Mouse (Mus musculus) embryonic facial prominence, embryonic 10.5 days (tissue): Measurements from ENCODE around the gene Gm12216. TPM values are rescaled to one million over a fixed set of nuclear protein-coding genes. Genes with fewer than 3 reads are reported as not detected.

ENCODE experiments used
- DNase-seq: peaks from one replicate; pipeline ENCODE4 v3.0.0-alpha.2; 2017; ENCODE audit warnings: low spot score
- H3K27ac ChIP-seq: fragments of 300-500 bp; sonication (generic); replicated peaks from 2 replicates; pipeline ENCODE4 v1.5.1; 2016; ENCODE audit warnings: mild to moderate bottlenecking
- H3K27me3 ChIP-seq: fragments of 300-500 bp; sonication (generic); replicated peaks from 2 replicates; pipeline ENCODE4 v1.6.1; 2016; ENCODE audit warnings: low read depth, mild to moderate bottlenecking; ENCODE audit not compliant: poor library complexity, severe bottlenecking
- H3K36me3 ChIP-seq: fragments of 300-500 bp; sonication (generic); replicated peaks from 2 replicates; pipeline ENCODE4 v1.6.1; 2016; ENCODE audit warnings: mild to moderate bottlenecking, moderate library complexity
- H3K4me1 ChIP-seq: fragments of 300-500 bp; sonication (generic); 2 replicates; pipeline ENCODE4 v1.6.1; 2016
- H3K4me3 ChIP-seq: fragments of 300-500 bp; sonication (generic); 2 replicates; pipeline ENCODE4 v1.5.1; 2016; ENCODE audit warnings: mild to moderate bottlenecking, moderate library complexity
- H3K9me3 ChIP-seq: fragments of 300-500 bp; sonication (generic); 2 replicates; pipeline ENCODE4 v1.6.1; 2016; ENCODE audit warnings: mild to moderate bottlenecking
- WGBS: fragments of 180-500 bp; shearing (Covaris S2); methylation state at CpG from one replicate; pipeline ENCODE4 v1.1.7; 2016; 5-methylcytosine and 5-hydroxymethylcytosine counted together
- polyA plus RNA-seq: library from polyadenylated mRNA; unstranded; fragments of >200 nt; fragmentation: Nextera tagmentation; extraction: Ambion mirVana; gene quantifications from 2 replicates; pipeline ENCODE4 v1.2.1, GENCODE M21; 2016

The Gm12216 gene
- polyA plus RNA-seq, 1 experiment from 2014 or later: not detected

DNA sequence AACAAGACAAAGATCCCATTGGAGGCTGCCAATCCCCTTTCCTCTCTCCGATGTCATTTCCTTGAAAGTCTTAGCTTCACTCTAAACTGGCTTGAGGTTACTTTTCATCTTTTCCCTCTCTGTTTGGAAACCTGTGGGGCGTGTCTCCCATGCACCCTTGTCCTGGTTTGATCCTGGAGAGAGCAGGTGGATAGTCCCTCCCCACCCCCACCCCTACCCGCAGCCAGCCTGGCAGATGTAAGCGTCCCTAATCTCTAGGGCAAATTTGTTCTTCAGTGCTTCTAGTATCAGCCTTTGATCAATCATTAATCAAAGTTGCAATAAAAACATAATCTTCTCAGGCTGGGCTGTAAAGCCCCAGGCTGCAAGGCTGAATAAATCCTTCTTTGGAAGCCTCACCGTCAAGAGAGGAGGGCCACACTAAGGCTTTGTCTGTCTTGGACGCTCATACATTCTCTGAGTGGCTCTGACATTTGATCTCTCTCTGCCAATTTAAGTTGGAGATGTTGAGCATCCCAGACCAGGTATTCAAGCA lies 61.6 kb downstream of the Gm12216 start:
- WGBS: 48% methylated on average over 6 of the region's 6 CpGs
- H3K27me3 ChIP-seq: no peaks in the 10 kb centered on the region; the same call in 1 of the 2 replicates
- H3K4me3 ChIP-seq: no peak overlapping the region
- DNase-seq: no peak
- peaks cover 2% of the 10 kb centered on the region; the same call in 1 of the 2 replicates for H3K9me3 ChIP-seq
- H3K4me1 ChIP-seq: peaks cover 34% of the 10 kb centered on the region
- H3K36me3 ChIP-seq: no peaks in the 10 kb centered on the region
- no peak overlapping the region for H3K27ac ChIP-seq

DNA sequence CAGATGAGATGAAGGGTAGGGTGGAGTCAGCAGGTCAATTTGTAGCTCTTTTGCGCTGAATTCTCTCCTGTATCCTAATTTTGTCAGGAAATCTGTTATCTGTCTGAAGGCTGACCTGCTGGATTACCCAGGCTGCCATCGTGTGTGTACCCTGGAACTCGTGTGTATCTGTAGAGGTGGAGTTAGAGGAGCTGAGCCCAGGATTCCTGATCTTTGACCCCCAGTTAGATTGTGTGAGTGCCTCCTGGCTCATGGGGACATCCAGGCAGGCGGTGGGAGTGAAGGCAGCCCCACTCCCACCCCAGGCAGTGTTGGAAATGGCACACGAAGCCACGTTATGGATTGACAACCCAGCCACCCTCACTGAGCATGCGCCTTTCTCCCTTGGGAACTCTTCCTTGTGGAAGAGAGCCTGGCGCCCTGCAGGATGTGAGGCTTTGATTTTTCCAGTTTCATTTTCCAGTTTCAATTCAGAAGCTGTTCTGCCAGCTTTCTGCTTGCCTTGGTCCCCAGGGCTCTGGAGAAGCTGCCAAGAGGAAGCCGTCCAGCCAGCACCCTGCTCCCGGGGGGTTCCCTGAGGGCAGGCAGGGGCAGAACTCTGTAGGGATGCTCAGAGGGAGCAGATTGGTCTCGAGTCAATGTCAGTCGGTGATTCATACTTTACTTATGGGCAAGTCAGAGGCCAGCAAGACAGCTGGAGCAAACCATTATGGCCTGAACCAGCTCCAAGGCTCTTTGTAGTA lies 62.5 kb downstream of the Gm12216 start:
- no peak for DNase-seq
- H3K27me3 ChIP-seq: no peaks in the 10 kb centered on the region
- no peak overlapping the region for H3K27ac ChIP-seq
- no peak overlapping the region for H3K4me3 ChIP-seq
- 64% methylated on average over 12 of the region's 12 CpGs for WGBS
- peaks cover 34% of the 10 kb centered on the region for H3K4me1 ChIP-seq
- peaks cover 2% of the 10 kb centered on the region; the same call in 1 of the 2 replicates for H3K9me3 ChIP-seq
- no peaks in the 10 kb centered on the region for H3K36me3 ChIP-seq

DNA sequence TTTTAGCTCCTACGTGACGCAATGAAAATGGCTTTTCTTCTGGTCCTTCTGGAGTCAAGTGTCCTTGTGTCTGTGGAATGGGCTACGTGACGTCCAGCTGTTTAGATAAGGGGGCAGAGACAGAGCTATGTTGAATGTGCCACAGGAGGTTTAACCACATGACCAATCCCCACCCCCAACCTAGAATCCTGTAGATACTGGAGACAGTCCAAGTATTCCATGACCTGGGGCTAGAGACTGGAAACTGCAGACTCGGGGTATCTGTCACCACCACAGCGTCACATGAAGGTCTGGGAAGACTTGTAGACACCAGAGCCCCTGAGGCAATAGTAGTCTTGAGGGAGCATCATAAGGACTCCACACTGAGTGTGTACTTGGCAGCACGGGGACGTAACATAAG lies 63.2 kb downstream of the Gm12216 start:
- H3K4me1 ChIP-seq: peaks cover 34% of the 10 kb centered on the region
- no peaks in the 10 kb centered on the region for H3K36me3 ChIP-seq
- no peak overlapping the region for H3K27ac ChIP-seq
- H3K4me3 ChIP-seq: no peak overlapping the region
- 68% methylated on average over 8 of the region's 8 CpGs for WGBS
- DNase-seq: no peak
- peaks cover 2% of the 10 kb centered on the region; the same call in 1 of the 2 replicates for H3K9me3 ChIP-seq
- H3K27me3 ChIP-seq: no peaks in the 10 kb centered on the region

DNA sequence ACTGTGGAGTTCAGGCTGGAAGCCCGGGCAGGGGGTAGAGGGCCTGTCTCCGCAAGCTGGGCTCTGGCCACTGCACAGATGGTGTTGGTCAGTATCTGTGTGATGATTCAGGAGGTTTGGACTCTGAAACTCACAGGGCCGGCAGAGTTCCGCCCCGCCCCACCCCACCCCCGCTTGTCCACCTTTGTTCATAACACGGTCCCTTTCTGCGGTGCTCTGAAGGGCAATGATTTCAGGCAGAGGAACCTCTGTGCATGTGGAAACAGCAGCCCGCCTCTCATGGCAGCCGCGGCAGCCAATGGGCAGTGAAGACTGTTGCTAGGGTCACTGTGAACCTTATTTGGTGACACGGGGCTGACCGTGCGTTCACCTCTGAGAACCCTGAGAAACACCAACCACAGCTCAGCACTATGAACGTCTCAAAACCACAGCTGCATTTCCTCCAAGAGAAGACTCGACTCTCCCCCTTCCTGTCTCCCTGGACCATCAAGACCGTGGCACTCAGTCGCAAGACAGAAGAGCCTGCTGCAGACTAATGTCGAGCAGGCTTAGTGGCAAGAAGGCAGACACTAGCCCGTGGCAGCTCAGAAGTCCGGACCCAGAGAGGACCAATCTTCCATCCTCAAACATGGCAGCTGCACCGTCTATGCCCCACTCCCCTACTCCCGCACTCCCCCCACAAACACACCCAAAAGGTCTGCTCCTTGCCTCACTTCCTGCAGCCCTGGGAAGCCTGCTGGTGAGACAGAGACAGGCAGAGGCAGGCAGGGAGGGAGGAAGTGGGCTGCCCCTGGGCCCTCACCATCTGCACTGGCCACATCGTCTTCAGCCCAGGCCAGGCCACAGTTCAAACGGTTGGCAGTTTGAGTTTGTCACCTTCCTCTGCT lies 64.1 kb downstream of the Gm12216 start:
- peaks cover 2% of the 10 kb centered on the region; the same call in 1 of the 2 replicates for H3K9me3 ChIP-seq
- no peaks in the 10 kb centered on the region for H3K36me3 ChIP-seq
- no peak overlapping the region for H3K4me3 ChIP-seq
- peaks cover 34% of the 10 kb centered on the region for H3K4me1 ChIP-seq
- no peak for DNase-seq
- 69% methylated on average over 25 of the region's 25 CpGs for WGBS
- no peaks in the 10 kb centered on the region for H3K27me3 ChIP-seq
- H3K27ac ChIP-seq: peak overlapping the region; percentile 67

DNA sequence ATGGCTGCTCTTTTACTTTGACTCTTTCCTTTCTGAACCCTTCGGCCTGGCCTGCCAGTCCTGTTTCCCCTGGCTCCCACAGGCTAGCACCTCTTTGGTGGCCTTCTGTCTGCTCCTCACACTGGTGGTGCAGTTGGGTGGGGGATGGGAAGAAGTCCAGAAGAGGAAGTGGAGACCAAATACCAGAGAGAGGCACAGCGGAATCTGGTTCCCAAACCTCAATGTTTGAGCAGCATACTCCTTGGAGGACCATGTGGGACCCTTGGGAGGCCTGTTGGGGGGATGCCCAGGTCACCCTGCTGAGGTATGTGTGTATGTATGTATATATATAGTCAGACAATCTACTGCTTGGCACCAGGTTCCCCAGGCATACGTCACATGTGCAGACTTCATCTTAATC lies 65.0 kb downstream of the Gm12216 start:
- Histone ChIP-seq H3K27me3 (no peaks in the 10 kb centered on the region), H3K9me3 (peaks cover 2% of the 10 kb centered on the region; the same call in 1 of the 2 replicates), H3K27ac (peak overlapping the region; percentile 21; the same call in 1 of the 2 replicates), H3K4me3 (no peak overlapping the region), H3K36me3 (no peaks in the 10 kb centered on the region), H3K4me1 (peaks cover 41% of the 10 kb centered on the region)
- DNase-seq: no peak
- WGBS: 85% methylated on average over 3 of the region's 3 CpGs

DNA sequence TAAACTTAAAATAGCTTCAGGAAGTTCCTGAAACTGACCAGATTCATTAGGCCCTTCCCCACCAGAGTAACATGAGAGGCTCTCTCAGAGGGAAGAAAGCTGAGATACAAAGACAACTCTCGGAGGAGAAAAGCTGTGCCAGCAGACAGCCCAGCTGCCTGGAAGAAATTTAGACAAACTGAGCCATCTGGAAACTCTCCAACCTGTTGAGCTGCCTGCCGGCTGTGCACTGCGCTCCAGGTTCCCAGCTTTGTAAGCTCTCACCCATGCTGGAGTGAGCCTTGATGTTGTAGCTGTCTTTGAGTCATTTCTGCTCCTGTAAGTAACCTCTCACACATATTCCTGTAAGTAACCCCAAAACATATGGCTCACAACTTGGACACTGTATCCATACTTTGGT lies 66.1 kb downstream of the Gm12216 start:
- H3K4me1 ChIP-seq: peaks cover 48% of the 10 kb centered on the region
- no peak overlapping the region for H3K27ac ChIP-seq
- no peaks in the 10 kb centered on the region for H3K27me3 ChIP-seq
- H3K4me3 ChIP-seq: no peak overlapping the region
- H3K9me3 ChIP-seq: peaks cover 2% of the 10 kb centered on the region; the same call in 1 of the 2 replicates
- peak; percentile 39 for DNase-seq
- 60% methylated on average over 3 of the region's 3 CpGs for WGBS
- H3K36me3 ChIP-seq: no peaks in the 10 kb centered on the region

DNA sequence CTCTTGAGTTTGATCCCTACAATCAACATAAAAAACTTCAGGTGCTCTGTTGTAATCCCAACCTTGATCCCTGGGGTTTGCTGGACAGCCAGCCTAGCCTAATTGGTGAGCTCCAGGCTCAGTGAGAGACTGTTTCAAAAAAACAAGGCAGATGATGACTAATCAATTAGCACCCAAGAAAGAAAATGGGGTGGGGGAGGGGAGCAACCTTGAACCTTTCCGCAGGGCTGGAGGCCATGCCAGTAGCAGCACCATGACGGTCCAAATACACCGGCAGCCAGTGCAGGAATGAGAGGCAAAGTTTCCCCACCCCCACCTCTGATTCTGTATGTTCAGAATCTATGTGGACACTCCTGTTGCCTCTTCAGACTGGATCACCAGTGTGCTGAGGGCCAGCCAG lies 69.8 kb downstream of the Gm12216 start:
- DNase-seq: no peak
- H3K27ac ChIP-seq: no peak overlapping the region
- WGBS: 78% methylated on average over 3 of the region's 3 CpGs
- no peaks in the 10 kb centered on the region for H3K36me3 ChIP-seq
- no peak overlapping the region for H3K4me3 ChIP-seq
- H3K27me3 ChIP-seq: no peaks in the 10 kb centered on the region
- peaks cover 24% of the 10 kb centered on the region for H3K4me1 ChIP-seq
- H3K9me3 ChIP-seq: peaks cover 2% of the 10 kb centered on the region; the same call in 1 of the 2 replicates

DNA sequence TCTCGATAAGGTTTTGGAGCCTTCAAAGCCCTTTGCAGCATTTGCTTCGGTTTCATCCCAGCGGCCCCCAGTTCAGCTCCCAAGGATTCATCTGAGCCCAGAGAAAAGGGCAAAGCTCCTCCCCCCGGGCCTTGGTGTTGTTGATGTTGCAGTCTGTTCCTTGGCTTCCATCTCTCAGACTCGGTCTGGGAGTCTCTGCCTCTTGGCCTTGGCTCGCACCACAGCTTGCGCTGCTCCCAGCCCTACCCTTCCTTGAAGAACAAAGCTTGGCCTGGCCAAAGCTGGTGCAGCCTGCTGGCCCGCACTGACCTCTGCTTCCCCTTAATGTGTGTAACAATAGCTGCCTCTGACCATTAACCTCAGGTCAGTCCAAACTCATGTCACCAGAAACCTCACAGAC lies 70.9 kb downstream of the Gm12216 start:
- WGBS: 66% methylated on average over 8 of the region's 8 CpGs
- H3K27ac ChIP-seq: peak overlapping the region; percentile 40; the same call in 1 of the 2 replicates
- no peaks in the 10 kb centered on the region for H3K36me3 ChIP-seq
- no peaks in the 10 kb centered on the region for H3K27me3 ChIP-seq
- no peak for DNase-seq
- H3K9me3 ChIP-seq: peaks cover 2% of the 10 kb centered on the region; the same call in 1 of the 2 replicates
- no peak overlapping the region for H3K4me3 ChIP-seq
- peaks cover 26% of the 10 kb centered on the region for H3K4me1 ChIP-seq

DNA sequence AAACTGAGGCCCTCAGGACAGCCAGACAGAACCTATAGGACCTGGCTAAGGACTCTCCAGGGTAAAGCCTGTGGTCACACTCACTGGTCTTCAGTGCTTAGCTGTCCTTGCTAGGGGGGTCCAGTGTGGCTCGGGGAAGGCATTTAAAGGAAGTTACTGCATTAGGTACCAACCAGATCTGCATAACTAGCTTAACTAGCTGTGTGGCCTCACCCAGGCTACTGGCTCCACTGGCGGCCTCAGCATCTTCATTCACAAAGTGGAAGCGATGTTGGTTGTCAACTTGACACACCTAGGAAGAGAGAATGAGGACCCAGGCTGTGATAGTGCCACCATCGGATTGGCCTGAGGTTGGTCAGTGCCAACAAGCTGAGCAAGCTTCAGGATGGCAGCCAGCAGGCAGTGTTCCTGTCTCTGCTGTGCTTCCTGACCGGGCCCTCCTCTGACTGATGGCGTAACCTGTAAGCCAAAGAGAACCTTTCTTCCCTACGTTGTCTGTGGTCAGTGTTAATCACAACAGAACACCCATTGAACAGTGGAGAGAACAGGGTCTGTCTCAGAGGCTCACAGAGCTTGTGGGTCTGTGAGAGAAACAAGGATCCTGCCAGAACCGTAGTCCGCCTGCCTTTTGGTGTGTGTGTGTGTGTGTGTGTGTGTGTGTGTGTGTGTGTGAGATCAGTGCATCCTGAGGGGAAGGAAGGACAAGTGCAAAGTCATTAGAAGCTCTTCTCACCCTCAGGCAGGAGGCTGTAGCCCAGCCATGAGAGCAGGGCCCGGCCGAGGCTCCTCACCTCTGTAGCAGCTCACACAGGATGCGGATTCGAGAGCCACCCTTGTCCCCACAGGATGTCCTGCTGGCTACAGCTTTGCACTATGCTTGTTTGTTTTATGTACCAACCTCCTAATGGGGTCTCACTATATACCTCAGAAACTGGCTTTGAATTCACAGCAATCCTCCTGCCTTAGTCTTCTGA lies 72.7 kb downstream of the Gm12216 start:
- Histone ChIP-seq H3K4me1 (peaks cover 29% of the 10 kb centered on the region), H3K4me3 (no peak overlapping the region), H3K27me3 (no peaks in the 10 kb centered on the region), H3K9me3 (no peaks in the 10 kb centered on the region), H3K36me3 (no peaks in the 10 kb centered on the region), H3K27ac (no peak overlapping the region)
- 84% methylated on average over 13 of the region's 13 CpGs for WGBS
- DNase-seq: no peak

DNA sequence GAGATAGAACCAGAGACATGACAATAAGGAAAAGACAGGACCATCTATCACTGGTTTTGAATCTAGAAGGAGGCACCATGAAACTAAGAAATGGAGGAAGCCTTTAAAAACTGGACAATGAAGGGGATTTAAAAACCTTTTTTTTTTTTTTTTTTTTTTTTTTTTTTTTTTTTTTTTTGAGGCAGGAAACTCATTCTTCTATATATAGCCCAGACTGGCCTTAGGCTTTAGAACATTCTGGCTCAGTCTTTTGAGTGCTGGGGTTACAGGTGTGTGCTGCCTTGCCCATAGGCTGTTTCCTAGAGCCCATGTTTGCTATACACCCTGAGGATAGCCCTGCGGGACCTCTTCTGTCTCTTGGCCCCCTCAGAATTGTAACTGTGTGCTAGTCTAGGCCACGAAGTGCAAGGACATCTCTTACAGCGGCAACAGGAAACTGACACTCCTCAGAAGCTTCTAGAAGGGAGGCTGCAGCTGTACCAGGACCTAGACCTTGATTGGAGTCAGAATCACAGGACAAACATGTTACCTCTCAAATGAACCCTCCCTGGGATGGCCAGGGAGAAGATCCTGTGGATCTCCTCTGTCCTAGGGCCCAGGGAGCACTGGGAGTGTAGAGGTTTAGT lies 73.6 kb downstream of the Gm12216 start:
- 85% methylated on average over 3 of the region's 3 CpGs for WGBS

DNA sequence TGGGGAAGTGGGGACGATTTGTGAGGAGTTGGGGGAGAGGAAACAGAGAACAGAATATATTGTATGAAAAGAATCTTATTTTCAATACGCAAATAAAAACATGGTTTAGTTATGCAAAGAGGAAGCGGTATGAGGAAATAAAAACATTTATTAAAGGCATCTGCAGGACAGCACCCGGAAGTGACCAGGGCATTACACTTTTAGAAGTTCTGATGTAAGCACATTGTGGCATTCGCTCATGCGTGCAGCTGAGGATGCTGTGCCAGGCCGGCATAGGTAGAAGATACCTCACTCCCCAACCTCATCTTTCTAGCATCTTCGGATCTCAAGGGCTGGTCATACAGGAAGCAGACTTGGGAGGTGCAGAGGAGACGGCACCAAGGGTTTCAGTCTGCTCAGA lies 75.8 kb downstream of the Gm12216 start:
- no peaks in the 10 kb centered on the region for H3K27me3 ChIP-seq
- no peak overlapping the region for H3K27ac ChIP-seq
- 83% methylated on average over 9 of the region's 9 CpGs for WGBS
- no peaks in the 10 kb centered on the region for H3K9me3 ChIP-seq
- peaks cover 19% of the 10 kb centered on the region for H3K4me1 ChIP-seq
- H3K4me3 ChIP-seq: no peak overlapping the region
- no peaks in the 10 kb centered on the region for H3K36me3 ChIP-seq
- no peak for DNase-seq

More for the DNA sequence above, 73.6 kb downstream of the Gm12216 start:
- Histone ChIP-seq H3K27me3 (no peaks in the 10 kb centered on the region), H3K9me3 (no peaks in the 10 kb centered on the region), H3K4me1 (peaks cover 30% of the 10 kb centered on the region), H3K36me3 (no peaks in the 10 kb centered on the region), H3K27ac (no peak overlapping the region), H3K4me3 (no peak overlapping the region)
- DNase-seq: no peak
